Mouse (Mus musculus) CH12.LX (cell line): ENCODE measurements at regions not wholly inside any gene's neighbourhood (a gene's known extent, or its start where the extent isn't known, plus 50 kb on each side); places are given as distances from the start of the nearest gene placed in this dataset.

Experiments
- DNase-seq: peaks from one replicate; pipeline ENCODE4 v3.0.0-alpha.2; 2013; ENCODE audit errors: extremely low read depth
- H3K27ac ChIP-seq: 2 replicates; pipeline ENCODE4 v1.5.1; 2012; ENCODE audit warnings: low read depth, mild to moderate bottlenecking, control low read depth, moderate library complexity; ENCODE audit not compliant: insufficient read depth
- H3K27me3 ChIP-seq: replicated peaks from 2 replicates; pipeline ENCODE3; 2012; ENCODE audit warnings: inconsistent platforms
- H3K36me3 ChIP-seq, 2 experiments: replicated peaks in 1 of 2; 2 replicates each; pipeline versions ENCODE3 to v1.6.1; 2012; ENCODE audit warnings: inconsistent platforms in 1 of 2, low read length in 1 of 2, mild to moderate bottlenecking in 1 of 2, mixed read lengths in 1 of 2, moderate library complexity in 1 of 2; ENCODE audit not compliant: control insufficient read depth in 1 of 2, insufficient read depth in 1 of 2
- H3K4me1 ChIP-seq, 2 experiments: 2 replicates each; pipeline ENCODE4 v1.6.1; 2012; ENCODE audit warnings: inconsistent platforms in 1 of 2, moderate library complexity in 1 of 2; ENCODE audit not compliant: insufficient read depth in 2 of 2, control insufficient read depth in 1 of 2
- H3K4me2 ChIP-seq: 2 replicates; pipeline ENCODE4 v1.6.1; 2012; ENCODE audit warnings: low read depth, mild to moderate bottlenecking, control low read depth; ENCODE audit not compliant: poor library complexity, insufficient read depth, severe bottlenecking
- H3K4me3 ChIP-seq, 3 experiments: fragments of 150-350 bp in 1 of 3; sonication (generic) in 1 of 3; replicated peaks in 1 of 3; 2 replicates each; pipeline versions ENCODE3 to v1.5.1; 2011 to 2012; ENCODE audit warnings: low read depth in 2 of 3, low read length in 2 of 3, mild to moderate bottlenecking in 2 of 3, moderate library complexity in 2 of 3, control low read depth in 1 of 3, improper control_type of control experiment in 1 of 3, inconsistent platforms in 1 of 3, mixed read lengths in 1 of 3; ENCODE audit not compliant: poor library complexity in 1 of 3
- H3K79me2 ChIP-seq: replicated peaks from 2 replicates; pipeline ENCODE4 v1.6.1; 2012; ENCODE audit warnings: mild to moderate bottlenecking, moderate library complexity; ENCODE audit not compliant: control insufficient read depth, poor library complexity, insufficient read depth, severe bottlenecking; ENCODE audit errors: extremely low read depth
- H3K9ac ChIP-seq: 2 replicates; pipeline ENCODE4 v1.6.1; 2012; ENCODE audit warnings: low read depth, mild to moderate bottlenecking, control low read depth, moderate library complexity; ENCODE audit not compliant: insufficient read depth
- H3K9me3 ChIP-seq: replicated peaks from 2 replicates; pipeline ENCODE3; 2012; ENCODE audit warnings: low read length, inconsistent platforms, mixed read lengths
- BHLHE40 ChIP-seq: IDR thresholded peaks from 2 replicates; pipeline ENCODE4 v1.6.1; 2011; ENCODE audit warnings: mild to moderate bottlenecking, low read depth, low read length, improper control_type of control experiment
- CHD2 ChIP-seq: IDR thresholded peaks from 2 replicates; pipeline ENCODE4 v1.6.1; 2011; ENCODE audit warnings: low read length, improper control_type of control experiment
- CTCF ChIP-seq, 2 experiments: IDR thresholded peaks in 1 of 2; conservative IDR thresholded peaks in 1 of 2; 2 replicates each; pipeline ENCODE4 v1.5.1; 2011 to 2012; ENCODE audit warnings: low read depth in 2 of 2, low read length in 2 of 2, improper control_type of control experiment in 1 of 2, inconsistent platforms in 1 of 2, mild to moderate bottlenecking in 1 of 2, moderate library complexity in 1 of 2
- E2F4 ChIP-seq: IDR thresholded peaks from 2 replicates; pipeline ENCODE4 v1.6.1; 2011; ENCODE audit warnings: low read depth, low read length, improper control_type of control experiment; ENCODE audit not compliant: insufficient replicate concordance
- ELF1 ChIP-seq: IDR thresholded peaks from 2 replicates; pipeline ENCODE4 v1.6.1; 2014; ENCODE audit warnings: low read depth, mild to moderate bottlenecking, inconsistent platforms, low read length, improper control_type of control experiment
- EP300 ChIP-seq: IDR thresholded peaks from 2 replicates; pipeline ENCODE4 v1.6.1; 2011; ENCODE audit warnings: low read length, improper control_type of control experiment
- GABPA ChIP-seq: IDR thresholded peaks from 2 replicates; pipeline ENCODE4 v1.6.1; 2012; ENCODE audit warnings: low read depth, low read length, improper control_type of control experiment, inconsistent platforms; ENCODE audit not compliant: insufficient replicate concordance
- JUN ChIP-seq: IDR thresholded peaks from 2 replicates; pipeline ENCODE4 v1.6.1; 2011; ENCODE audit warnings: low read depth, mild to moderate bottlenecking, low read length, improper control_type of control experiment, moderate library complexity; ENCODE audit not compliant: insufficient read depth
- MAFK ChIP-seq: IDR thresholded peaks from 2 replicates; pipeline ENCODE4 v1.6.1; 2011; ENCODE audit warnings: low read length, improper control_type of control experiment; ENCODE audit not compliant: insufficient replicate concordance
- MXI1 ChIP-seq: IDR thresholded peaks from 2 replicates; pipeline ENCODE4 v1.6.1; 2011; ENCODE audit warnings: mild to moderate bottlenecking, low read depth, low read length, improper control_type of control experiment
- MYC ChIP-seq: IDR thresholded peaks from 2 replicates; pipeline ENCODE4 v1.6.1; 2011; ENCODE audit warnings: low read depth, mild to moderate bottlenecking, improper control_type of control experiment, low read length
- NRF1 ChIP-seq: IDR thresholded peaks from 2 replicates; pipeline ENCODE4 v1.6.1; 2014; ENCODE audit warnings: low read depth, mild to moderate bottlenecking, inconsistent platforms, low read length, improper control_type of control experiment, moderate library complexity
- PAX5 ChIP-seq: IDR thresholded peaks from 2 replicates; pipeline ENCODE4 v1.6.1; 2012; ENCODE audit warnings: low read length, inconsistent platforms, mixed read lengths
- POLR2A ChIP-seq: IDR thresholded peaks from 2 replicates; pipeline ENCODE4 v1.6.1; 2011; ENCODE audit warnings: low read depth, mild to moderate bottlenecking, improper control_type of control experiment, low read length
- POLR2AphosphoS2 ChIP-seq: IDR thresholded peaks from 2 replicates; pipeline ENCODE4 v1.6.1; 2011; ENCODE audit warnings: low read depth, low read length, improper control_type of control experiment
- SIN3A ChIP-seq: IDR thresholded peaks from 2 replicates; pipeline ENCODE4 v1.6.1; 2012; ENCODE audit warnings: low read length, improper control_type of control experiment, inconsistent platforms
- TCF12 ChIP-seq: IDR thresholded peaks from 2 replicates; pipeline ENCODE4 v1.6.1; 2014; ENCODE audit warnings: low read depth, mild to moderate bottlenecking, inconsistent platforms, low read length, improper control_type of control experiment
- USF1 ChIP-seq: IDR thresholded peaks from 2 replicates; pipeline ENCODE4 v1.6.1; 2014; ENCODE audit warnings: low read depth, mild to moderate bottlenecking, inconsistent platforms, low read length, improper control_type of control experiment
- USF2 ChIP-seq: conservative IDR thresholded peaks from 2 replicates; pipeline ENCODE4 v1.6.1; 2011; ENCODE audit warnings: low read depth, low read length, improper control_type of control experiment
- ZKSCAN1 ChIP-seq: IDR thresholded peaks from 2 replicates; pipeline ENCODE4 v1.6.1; 2012; ENCODE audit warnings: low read depth, inconsistent platforms, low read length, improper control_type of control experiment, borderline replicate concordance
- ZMIZ1 ChIP-seq: IDR thresholded peaks from 2 replicates; pipeline ENCODE4 v1.6.1; 2012; ENCODE audit warnings: low read depth, mild to moderate bottlenecking, inconsistent platforms, low read length, improper control_type of control experiment
- dilution Hi-C: fragments of 300-500 bp; cut with MboI; formaldehyde crosslinking; loops from 2 replicates; pipeline ENCODE4 v1.14.3; 2020; ENCODE audit warnings: low sequenced_read_pairs; ENCODE audit not compliant: extremely low pct_unique_long_range_greater_than_20kb, extremely low pct_ligation_motif_present
- in situ Hi-C: fragments of 300-500 bp; cut with MboI; formaldehyde crosslinking; loops from 3 replicates; pipeline ENCODE4 v1.14.3; 2019; ENCODE audit warnings: low sequenced_read_pairs, low pct_ligation_motif_present, low pct_unique_long_range_greater_than_20kb, mixed read lengths

- Histone ChIP-seq H3K27ac (no peak overlapping the region), H3K9ac (no peak overlapping the region), H3K27me3 (no peaks in the 10 kb centered on the region), H3K4me3 (no peak overlapping the region), H3K36me3 (no peaks in the 10 kb centered on the region), H3K9me3 (no peaks in the 10 kb centered on the region), H3K4me1 (no peaks in the 10 kb centered on the region), H3K4me2 (no peak overlapping the region), H3K79me2 (no peaks in the 10 kb centered on the region)
- dilution Hi-C loops = no loop called here
- in situ Hi-C loops = no loop called here
- DNase-seq = no peak
- TF ChIP-seq TCF12 = no peak
- TF ChIP-seq MXI1 = no peak
- TF ChIP-seq PAX5 = no peak
- no peak for TF ChIP-seq POLR2AphosphoS2
- no peak for TF ChIP-seq GABPA
- TF ChIP-seq USF2 = no peak
- TF ChIP-seq SIN3A = no peak
- TF ChIP-seq MYC = no peak
- no peak for TF ChIP-seq EP300
- no peak for TF ChIP-seq USF1
- TF ChIP-seq BHLHE40 = no peak
- no peak for TF ChIP-seq CHD2
- TF ChIP-seq POLR2A = no peak
- no peak for TF ChIP-seq ZKSCAN1
- TF ChIP-seq NRF1 = no peak
- TF ChIP-seq CTCF (conservative IDR thresholded peaks at IDR 0.05 in 1 of 2, IDR thresholded peaks at IDR 0.05 in 1 of 2; ENCODE audit: low read depth in 2 of 2, low read length in 2 of 2) = no peak
- TF ChIP-seq MAFK = no peak
- no peak for TF ChIP-seq ZMIZ1
- TF ChIP-seq, all 38 proteins: peak for 0
Measured at GRCm38 (mm10) chr9:41509597-41509996, 348.1 kb upstream of the Ubash3b start.

GRCm38 (mm10) chr9:41508746-41509145, 347.2 kb upstream of the Ubash3b start:
- H3K9ac ChIP-seq = no peak overlapping the region
- H3K79me2 ChIP-seq = no peaks in the 10 kb centered on the region
- no peak overlapping the region for H3K4me2 ChIP-seq
- H3K4me1 ChIP-seq = no peaks in the 10 kb centered on the region
- in situ Hi-C loops = no loop called here
- H3K36me3 ChIP-seq = no peaks in the 10 kb centered on the region
- dilution Hi-C loops = no loop called here
- no peak overlapping the region for H3K4me3 ChIP-seq
- H3K27me3 ChIP-seq = no peaks in the 10 kb centered on the region
- DNase-seq = no peak
- H3K27ac ChIP-seq = no peak overlapping the region
- TF ChIP-seq PAX5 = no peak
- TF ChIP-seq JUN = no peak
- no peak for TF ChIP-seq NRF1
- no peak for TF ChIP-seq CHD2
- TF ChIP-seq E2F4 = no peak
- TF ChIP-seq ELF1 = no peak
- no peak for TF ChIP-seq POLR2AphosphoS2
- no peaks in the 10 kb centered on the region for H3K9me3 ChIP-seq
